In genomic region chr2:153319036-153319643, GRCm38 (mm10) we compare ENCODE assay signal across 14 mouse cellular contexts. TPM values are rescaled to one million over a fixed set of nuclear protein-coding genes. Genes with fewer than 3 reads are reported as not detected.
A peak's percentile ranks its signal among the peaks of the same experiment; 100 is the strongest.
DNase-seq lines count a peak whose midpoint lies in the region; ATAC-seq lines count a peak whose summit lies in the region.
"Had no signal": no experiment of that assay in that cellular context is flagged by ENCODE, and none has a peak within 500 bp of the region (broad histone marks: within the 10 kb centered on the region; RNA-seq: fewer than 3 reads in every experiment).

No protein-coding gene starts in this region.

- no peak for ATAC-seq in heart, embryonic 12.5 days (ENCODE audit: insufficient number of reproducible peaks, low FRiP score)
- peak; percentile 47; the same call in 1 of the 2 replicates for ATAC-seq in neutrophil, adult 5-6 weeks (ENCODE audit: extremely low read depth, insufficient number of reproducible peaks, low FRiP score, poor library complexity, severe bottlenecking)
- ATAC-seq: forebrain, embryonic 13.5 days; Patski had no signal

- no peak overlapping the region for H3K4me3 ChIP-seq in heart, embryonic 12.5 days
- H3K4me3 ChIP-seq: forebrain, embryonic 13.5 days had no signal

- H3K9me3 ChIP-seq in heart, embryonic 12.5 days (replicated peaks): no peaks in the 10 kb centered on the region
- H3K9me3 ChIP-seq: forebrain, embryonic 13.5 days had no signal

- intact Hi-C loops in left cerebral cortex, postnatal 25 days (cut with DNase I): no loop called here

- H3K4me2 ChIP-seq in heart, embryonic 12.5 days: no peak overlapping the region
- H3K4me2 ChIP-seq: forebrain, embryonic 13.5 days had no signal

- WGBS in heart, embryonic 12.5 days: 66% methylated on average over 8 of the region's 8 CpGs

- H3K9ac ChIP-seq in heart, embryonic 12.5 days: no peak overlapping the region
- H3K9ac ChIP-seq: forebrain, embryonic 13.5 days had no signal

- no peaks in the 10 kb centered on the region for H3K27me3 ChIP-seq in heart, embryonic 12.5 days (replicated peaks)
- H3K27me3 ChIP-seq: forebrain, embryonic 13.5 days; Patski had no signal

- peaks cover 65% of the 10 kb centered on the region for H3K36me3 ChIP-seq in heart, embryonic 12.5 days

- peak; percentile 24 for DNase-seq in heart, adult 8-10 months (ENCODE audit: low spot score)
- DNase-seq in spleen, postnatal 36 days (ENCODE audit: low spot score in 2 of 2): peak; percentile 26 to 32
- no peak for DNase-seq in spleen, adult 12 weeks (ENCODE audit: low spot score)
- peak; percentile 64 to 71 for DNase-seq in lung, adult 18-20 months
- no peak for DNase-seq in urinary bladder, adult 18-20 months (ENCODE audit: low spot score in 2 of 2)
- DNase-seq in left cerebral cortex, postnatal 25 days (ENCODE audit: low spot score in 2 of 2): no peak
- DNase-seq: adrenal gland, postnatal 36 days; B cell, adult 2 months; embryo, embryonic 11 days; gastrocnemius, postnatal 36 days had no signal

- H3K27ac ChIP-seq in heart, embryonic 12.5 days (ENCODE audit: poor library complexity, severe bottlenecking): no peak overlapping the region
- H3K27ac ChIP-seq: forebrain, embryonic 13.5 days had no signal

- H3K4me1 ChIP-seq in heart, embryonic 12.5 days (replicated peaks): no peaks in the 10 kb centered on the region
- H3K4me1 ChIP-seq: forebrain, embryonic 13.5 days had no signal

RNA-seq across cellular contexts. Expression of gene Asxl1, which starts 26.5 kb away (rescaled TPM):
- total RNA-seq in heart, adult 8-10 months (2022): 10 to 100 TPM; 17.6 to 23.9 (median 22.1) TPM
- 14.4 TPM in 2 replicates for polyA plus RNA-seq in heart, embryonic 12.5 days (2016; fragmentation: Nextera tagmentation; extraction: Ambion mirVana)
- total RNA-seq in neutrophil, adult 5-6 weeks (2017): 66.5 and 68.7 TPM in 2 replicates
- total RNA-seq in left cerebral cortex, postnatal 25 days (2021): 10 to 100 TPM; 33.9 to 36.3 TPM

RNA-seq across cellular contexts. Expression of gene Kif3b, which starts 27.9 kb away (rescaled TPM):
- total RNA-seq in heart, adult 8-10 months (2022): 1 to 10 TPM; 6.4 to 9.3 (median 8.1) TPM
- polyA plus RNA-seq in heart, embryonic 12.5 days (2016; fragmentation: Nextera tagmentation; extraction: Ambion mirVana): 5.0 and 5.5 TPM in 2 replicates
- 44.6 and 51.1 TPM in 2 replicates for total RNA-seq in neutrophil, adult 5-6 weeks (2017)
- total RNA-seq in left cerebral cortex, postnatal 25 days (2021): 10 to 100 TPM; 59.3 to 60.2 TPM

Comparison
In these comparisons a context has a peak if more than half of its experiments do, and no peak if none do; other contexts are left out.
1. DNase-seq: peak in heart, adult 8-10 months (single experiment), spleen, postnatal 36 days (2 of 2) and lung, adult 18-20 months (2 of 2); none in spleen, adult 12 weeks (single experiment), urinary bladder, adult 18-20 months (0 of 2) and left cerebral cortex, postnatal 25 days (0 of 2).